Mouse (Mus musculus): ENCODE data around the gene Lrrc58.
A peak's percentile ranks its signal among the peaks of the same experiment; 100 is the strongest.

The Lrrc58 gene

DNA sequence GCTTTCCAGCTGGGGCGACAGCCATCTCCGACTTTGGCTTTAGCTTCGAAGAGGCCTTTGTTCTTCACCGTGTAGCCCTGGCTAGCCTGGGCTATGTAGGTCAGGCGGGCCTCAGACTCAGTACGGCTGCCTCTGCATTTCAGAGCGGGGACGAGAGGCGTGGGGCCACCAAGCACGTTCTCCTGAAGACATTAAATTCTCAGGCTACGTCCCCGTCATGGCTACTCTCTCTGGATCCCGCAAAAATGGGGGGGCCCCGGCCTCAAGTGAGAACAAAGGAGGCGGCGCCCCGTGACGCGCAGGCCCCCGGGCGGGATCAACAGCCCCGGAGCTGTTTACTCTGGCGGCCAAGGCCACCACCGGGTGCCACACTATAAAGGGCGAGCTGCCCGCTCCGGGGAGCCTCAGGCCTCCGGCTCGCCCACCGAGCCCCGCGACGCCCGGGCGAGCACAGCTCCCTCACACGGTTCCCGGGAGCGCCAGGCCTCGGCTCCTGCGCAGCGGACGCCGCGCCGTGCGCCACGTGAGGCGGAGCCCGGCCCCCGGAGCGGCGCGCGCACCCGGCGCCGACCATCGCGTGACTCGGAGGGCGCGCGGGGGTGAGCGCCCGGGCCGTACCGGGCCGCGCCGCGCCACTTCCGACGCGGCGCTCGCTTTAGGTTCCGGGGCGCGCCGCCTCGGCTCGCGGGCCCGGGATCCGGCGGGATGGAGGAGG is at the start of gene Lrrc58:
Gene Lrrc58, plus strand, starts transcription at position 599 of the 715 bp plus-strand sequence.
- DNase-seq (ENCODE audit: low read depth, low spot score): peak; percentile 87

DNA sequence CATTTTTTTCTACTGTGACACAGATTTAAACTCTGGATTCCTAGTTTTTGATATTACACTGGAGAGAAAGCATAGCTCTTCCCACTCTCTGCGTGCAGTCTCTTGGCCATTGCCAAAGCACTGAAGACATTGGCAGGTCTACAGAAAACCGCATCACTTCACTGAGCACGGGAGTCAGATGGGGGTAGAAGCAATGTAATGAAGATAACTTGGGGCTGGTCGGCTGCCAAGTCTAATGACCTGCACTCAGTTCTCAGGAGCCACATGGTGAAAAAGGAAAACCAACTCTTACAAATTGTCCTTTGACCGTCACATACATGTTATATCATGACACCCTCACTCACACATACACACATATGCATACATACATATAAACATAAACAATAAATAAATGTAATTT is 44.2 kb upstream of the Lrrc58 start:
- no peak for DNase-seq (ENCODE audit: low read depth, low spot score)

DNA sequence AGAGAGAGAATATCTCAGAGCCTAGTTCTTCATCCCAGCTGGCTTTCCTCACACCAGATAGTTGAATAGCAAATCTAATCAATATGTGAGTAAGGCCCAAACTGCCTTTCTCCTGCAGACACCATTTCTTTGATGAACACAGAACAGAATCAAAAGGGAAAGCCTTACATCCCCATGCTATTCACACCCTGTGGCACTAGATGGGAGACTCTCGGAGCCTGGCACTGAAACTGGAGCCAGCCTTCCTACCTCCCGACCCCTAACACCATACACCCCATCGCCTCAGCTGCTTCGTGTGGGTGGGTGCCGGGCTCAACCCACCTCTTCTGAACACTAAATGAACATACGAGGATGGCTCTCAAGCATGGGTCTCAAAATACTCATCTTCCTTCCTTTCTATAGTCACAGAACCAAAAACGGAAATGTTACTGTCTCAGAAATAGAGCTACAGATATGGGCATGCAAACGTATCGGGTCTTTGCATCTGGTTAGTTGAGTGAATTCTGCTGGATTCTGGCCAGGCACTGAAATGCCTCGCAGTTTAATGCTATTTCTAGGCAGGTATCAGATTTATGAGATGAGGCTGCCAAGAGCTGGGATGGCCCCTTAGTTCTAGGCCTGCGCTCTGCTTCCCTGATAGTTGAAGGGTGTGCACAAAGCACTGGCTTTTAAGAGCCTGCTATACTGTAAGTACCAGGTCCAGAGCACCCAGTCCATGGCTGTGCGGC is 43.2 kb upstream of the Lrrc58 start:
- no peak for DNase-seq (ENCODE audit: low read depth, low spot score)

- DNase-seq (ENCODE audit: low read depth, low spot score): no peak
These were observed 41.9 kb upstream of the Lrrc58 start for GRCm38 (mm10) chr16:37826286-37826685.

GRCm38 (mm10) chr16:37831041-37831440 is 37.1 kb upstream of the Lrrc58 start:
- no peak for DNase-seq (ENCODE audit: low read depth, low spot score)

- DNase-seq (ENCODE audit: low read depth, low spot score): no peak
These were observed 30.6 kb upstream of the Lrrc58 start for GRCm38 (mm10) chr16:37837571-37837970.

DNA sequence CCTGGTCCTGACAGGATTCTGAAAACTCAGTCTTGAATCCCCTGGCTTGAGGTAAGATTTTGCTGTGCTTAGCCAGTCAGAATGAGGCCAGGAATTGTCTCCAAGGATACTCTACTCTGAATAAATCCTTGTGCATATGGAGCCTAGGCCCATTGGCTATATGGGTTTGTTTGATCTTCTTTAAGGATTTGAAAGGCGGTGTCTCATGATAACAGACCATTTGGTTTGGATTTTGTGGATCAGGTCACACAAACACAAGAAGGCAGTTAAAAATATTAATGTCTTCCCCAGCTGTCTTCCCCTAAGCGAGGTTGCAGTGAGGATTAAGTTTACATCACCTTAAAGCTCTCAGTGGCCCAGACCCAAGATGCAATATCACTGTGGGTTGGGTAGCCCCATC is 25.8 kb upstream of the Lrrc58 start:
- DNase-seq (ENCODE audit: low read depth, low spot score): no peak

DNA sequence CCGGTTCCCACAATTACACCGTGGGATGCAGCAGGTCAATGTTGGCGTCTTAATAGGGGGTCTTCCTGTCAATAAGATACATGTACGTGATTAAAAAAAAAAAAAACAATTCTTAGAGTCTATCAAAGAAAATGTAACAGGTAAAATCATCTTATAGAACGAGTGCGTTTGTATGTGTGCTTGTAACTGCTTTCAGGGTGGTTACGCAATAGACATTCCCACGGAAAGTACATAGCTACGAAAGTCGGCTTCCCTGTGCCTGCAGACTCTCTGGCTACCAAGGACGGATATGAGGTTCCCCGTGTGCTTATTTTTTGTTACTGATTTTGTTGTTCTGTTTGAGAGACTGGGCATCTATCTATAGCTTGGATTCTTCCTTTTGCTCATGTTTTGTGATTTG is 24.4 kb upstream of the Lrrc58 start:
- no peak for DNase-seq (ENCODE audit: low read depth, low spot score)

DNA sequence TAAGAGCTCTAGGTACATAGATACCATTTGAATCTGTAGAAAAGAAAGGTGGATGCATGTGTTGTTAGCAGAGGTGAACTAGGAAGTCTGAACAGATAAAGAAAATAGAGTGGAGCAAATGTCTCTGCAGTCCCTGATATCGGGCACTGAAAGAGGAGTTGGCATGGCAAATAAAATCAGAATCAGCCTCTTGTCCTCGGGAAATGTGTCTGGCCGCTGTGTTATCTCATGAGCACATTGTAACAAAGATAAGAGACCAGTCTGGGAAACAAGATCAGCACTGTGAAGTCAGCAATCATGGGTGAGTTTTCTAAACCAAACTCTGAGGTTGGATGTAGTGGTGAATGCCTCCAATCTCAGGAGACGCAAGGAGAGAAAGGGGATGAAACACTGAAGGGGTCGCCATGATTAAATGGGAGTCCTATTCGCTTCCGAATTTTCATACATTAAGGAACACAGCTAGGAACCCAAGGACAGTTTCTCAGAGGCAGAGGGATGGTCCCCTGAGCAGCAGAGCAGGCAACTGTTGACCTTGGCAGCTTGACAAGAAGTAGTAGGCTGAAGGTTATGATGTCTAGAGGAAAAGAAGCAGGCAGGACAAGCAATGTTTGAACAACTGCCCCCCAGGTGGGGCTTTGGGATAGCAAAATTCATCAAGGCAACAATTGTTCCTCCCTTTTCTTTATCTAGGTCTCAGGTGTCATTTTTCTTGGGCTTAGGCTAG is 22.8 kb upstream of the Lrrc58 start:
- DNase-seq (ENCODE audit: low read depth, low spot score): no peak

DNA sequence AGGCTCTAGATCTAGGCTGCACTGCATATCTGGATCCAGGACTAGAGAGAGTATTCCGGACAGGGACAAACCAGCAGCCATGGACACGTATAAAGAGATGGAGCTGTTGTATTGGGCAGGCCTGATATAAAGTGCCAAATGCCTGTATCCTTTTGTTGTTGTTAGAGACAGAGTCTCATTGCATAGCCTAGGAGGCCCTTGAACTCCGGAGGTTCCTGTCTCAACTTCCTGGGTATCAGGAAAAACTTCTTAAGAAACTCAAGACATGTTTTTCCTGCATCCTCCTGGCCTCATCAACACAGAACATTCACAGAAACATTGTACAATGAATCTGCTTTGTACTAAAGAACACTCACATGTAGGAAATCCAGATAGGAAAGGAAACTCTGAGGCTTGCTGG is 21.1 kb upstream of the Lrrc58 start:
- DNase-seq (ENCODE audit: low read depth, low spot score): no peak

DNA sequence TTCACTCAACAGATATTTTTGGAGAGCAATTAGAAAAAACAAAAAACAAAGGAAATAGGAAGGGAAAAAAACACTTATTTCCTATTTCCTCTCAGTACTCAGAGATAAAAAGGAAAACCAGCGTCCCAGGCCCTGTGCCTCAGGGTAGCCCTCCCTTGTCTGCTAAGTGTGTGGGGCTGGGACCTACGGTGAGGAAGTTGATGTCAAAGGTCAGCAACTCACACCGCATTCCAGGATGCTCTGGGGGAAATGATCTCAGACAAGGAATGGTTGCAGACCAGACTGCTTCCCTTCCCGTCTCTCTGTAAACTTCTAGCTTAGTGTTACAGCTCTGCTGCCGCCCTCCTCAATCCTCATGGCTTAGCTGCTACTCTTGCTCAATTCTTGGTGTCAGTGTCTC is 16.8 kb upstream of the Lrrc58 start:
- DNase-seq (ENCODE audit: low read depth, low spot score): peak; percentile 67

- no peak for DNase-seq (ENCODE audit: low read depth, low spot score)
These were observed 14.9 kb upstream of the Lrrc58 start for GRCm38 (mm10) chr16:37853279-37853678.

GRCm38 (mm10) chr16:37854054-37854453 is 14.1 kb upstream of the Lrrc58 start:
- no peak for DNase-seq (ENCODE audit: low read depth, low spot score)

GRCm38 (mm10) chr16:37854593-37854992 is 13.6 kb upstream of the Lrrc58 start:
- no peak for DNase-seq (ENCODE audit: low read depth, low spot score)

DNA sequence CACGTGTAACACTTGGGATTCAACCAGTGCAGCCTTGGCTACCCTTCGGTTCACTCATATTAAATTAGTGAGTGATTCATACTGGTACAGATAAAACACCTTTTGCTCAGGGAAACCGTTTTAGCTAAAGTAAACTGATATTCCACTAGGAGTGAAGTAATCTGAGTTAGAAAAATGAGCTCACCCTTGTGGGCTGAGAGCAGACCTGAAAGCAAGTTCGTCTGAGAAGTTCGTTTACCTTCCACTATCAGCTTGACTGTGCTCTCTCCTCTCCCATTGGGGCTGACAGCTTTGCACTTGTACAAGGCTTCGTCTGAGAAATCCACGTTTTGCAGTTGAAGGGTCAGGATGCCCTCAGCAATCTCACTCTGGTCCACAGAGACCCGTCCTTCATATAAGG is 12.6 kb upstream of the Lrrc58 start:
- DNase-seq (ENCODE audit: low read depth, low spot score): no peak

GRCm38 (mm10) chr16:37856327-37856726 is 11.9 kb upstream of the Lrrc58 start:
- DNase-seq (ENCODE audit: low read depth, low spot score): no peak

DNA sequence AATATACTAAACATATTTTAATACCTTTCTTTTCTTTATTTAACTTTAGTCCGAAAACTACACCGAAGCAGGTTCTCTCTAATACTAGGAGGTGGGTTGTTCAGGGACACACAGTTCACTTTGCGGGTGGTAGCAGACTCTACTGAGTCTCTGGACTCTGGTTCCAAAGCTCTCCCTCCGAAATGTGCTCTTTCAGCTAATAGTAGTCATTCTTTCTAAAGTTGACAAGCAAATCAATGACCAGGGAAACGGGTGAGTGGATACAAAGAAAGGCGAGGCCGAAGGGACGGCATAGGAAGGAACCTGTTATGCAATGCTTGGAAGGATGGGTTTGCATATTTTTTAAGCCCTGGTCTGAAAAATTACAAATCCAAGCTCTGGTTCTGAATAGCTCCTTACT is 10.7 kb upstream of the Lrrc58 start:
- no peak for DNase-seq (ENCODE audit: low read depth, low spot score)

- DNase-seq (ENCODE audit: low read depth, low spot score): no peak
These were observed 8.0 kb upstream of the Lrrc58 start for GRCm38 (mm10) chr16:37860213-37860612.

DNA sequence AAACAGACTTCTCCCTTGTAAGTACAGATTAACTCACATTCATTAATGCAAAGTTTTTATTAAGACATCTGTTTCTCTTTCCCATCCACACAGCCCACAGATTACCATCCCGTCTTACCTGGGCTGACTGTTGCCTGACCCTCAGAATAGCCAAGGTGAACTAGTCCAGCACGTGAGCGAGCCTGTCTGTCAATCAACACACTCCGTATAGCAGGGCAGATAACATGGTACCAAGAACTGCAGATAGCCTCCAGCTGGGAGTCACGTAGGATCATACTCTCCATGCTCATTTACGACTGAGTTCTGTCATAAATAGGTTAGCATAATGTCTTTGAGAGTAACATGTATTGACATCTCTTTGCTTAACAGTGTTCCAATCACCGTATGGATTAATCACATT is 7.2 kb upstream of the Lrrc58 start, which contains the start of gene Gm36028:
Gene Gm36028, minus strand, starts transcription at position 118 of the 400 bp plus-strand sequence.
- DNase-seq (ENCODE audit: low read depth, low spot score): no peak

- no peak for DNase-seq (ENCODE audit: low read depth, low spot score)
These were observed 4.3 kb upstream of the Lrrc58 start for GRCm38 (mm10) chr16:37863876-37864275.

- no peak for DNase-seq (ENCODE audit: low read depth, low spot score)
These were observed 2.3 kb upstream of the Lrrc58 start for GRCm38 (mm10) chr16:37865841-37866240.
